Mouse (Mus musculus) E14TG2a.4 (cell line): ENCODE data around the gene Abcg5.

Experiments
- CTCF ChIP-seq: conservative IDR thresholded peaks from 2 replicates; pipeline ENCODE4 v1.5.1; 2014; ENCODE audit warnings: low read length
- POU5F1 ChIP-seq: IDR thresholded peaks from 2 replicates; pipeline ENCODE4 v1.6.1; 2014; ENCODE audit warnings: low read length, borderline replicate concordance

DNA sequence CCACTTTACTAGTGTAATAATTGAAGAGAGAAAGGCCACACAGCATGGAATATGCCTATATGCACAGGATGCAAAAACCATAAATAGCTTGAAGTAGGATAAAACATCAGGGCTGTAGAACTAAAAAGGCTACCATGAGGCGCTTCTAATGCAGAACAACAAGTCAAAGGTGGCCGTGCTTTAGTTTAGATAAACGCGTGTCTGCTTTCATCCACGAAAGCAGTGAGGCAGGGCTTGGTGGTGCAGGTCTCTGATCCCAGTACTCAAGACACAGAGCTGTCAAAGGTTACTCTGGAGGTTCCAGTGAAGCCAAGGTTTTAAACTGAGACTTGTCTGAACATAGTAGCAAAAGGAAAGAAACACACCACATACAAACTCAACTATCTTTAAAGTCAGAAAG lies 46.3 kb upstream of the Abcg5 start:
- no peak for TF ChIP-seq CTCF
- TF ChIP-seq POU5F1, result no peak
